Mouse (Mus musculus) G1E (cell line): Measurements from ENCODE around the gene Wdr63. TPM values are rescaled to one million over a fixed set of nuclear protein-coding genes. Genes with fewer than 3 reads are reported as not detected.

Experiments used
- ATAC-seq: 2 replicates; pipeline ENCODE4 v1.8.0; 2016; ENCODE audit warnings: mild to moderate bottlenecking; ENCODE audit not compliant: insufficient number of reproducible peaks, poor library complexity, low FRiP score, severe bottlenecking; ENCODE audit errors: extremely low read depth
- DNase-seq: peaks from one replicate; pipeline ENCODE4 v3.0.0; 2012; ENCODE audit warnings: low spot score
- H3K27me3 ChIP-seq: 2 replicates; pipeline ENCODE4 v1.6.1; 2012; ENCODE audit warnings: mild to moderate bottlenecking, low read length, inconsistent platforms; ENCODE audit not compliant: insufficient read depth
- H3K36me3 ChIP-seq: replicated peaks from 2 replicates; pipeline ENCODE3; 2012; ENCODE audit warnings: mild to moderate bottlenecking, inconsistent platforms
- H3K4me1 ChIP-seq: 2 replicates; pipeline ENCODE4 v1.6.1; 2012; ENCODE audit warnings: low read depth, low read length, inconsistent platforms, mixed read lengths; ENCODE audit not compliant: insufficient read depth
- H3K4me3 ChIP-seq: 2 replicates; pipeline ENCODE4 v1.5.1; 2012; ENCODE audit warnings: low read depth, mild to moderate bottlenecking, inconsistent platforms, low read length, moderate library complexity, mixed read lengths
- H3K9me3 ChIP-seq: replicated peaks from 2 replicates; pipeline ENCODE4 v1.6.1; 2012; ENCODE audit warnings: inconsistent platforms
- CTCF ChIP-seq: IDR thresholded peaks from 2 replicates; pipeline ENCODE4 v1.5.1; 2012; ENCODE audit warnings: low read depth, low read length, inconsistent platforms, mixed read lengths
- GATA1 ChIP-seq: IDR thresholded peaks from 2 replicates; pipeline ENCODE4 v1.6.1; 2012; ENCODE audit warnings: borderline replicate concordance, low read length, inconsistent platforms, mixed read lengths
- GATA2 ChIP-seq: IDR thresholded peaks from 2 replicates; pipeline ENCODE4 v1.6.1; 2012; ENCODE audit warnings: low read depth, low read length, inconsistent platforms, borderline replicate concordance
- POLR2AphosphoS5 ChIP-seq: IDR thresholded peaks from 2 replicates; pipeline ENCODE4 v1.6.1; 2012; ENCODE audit warnings: low read depth, low read length, inconsistent platforms; ENCODE audit not compliant: insufficient replicate concordance
- TAL1 ChIP-seq: conservative IDR thresholded peaks from 2 replicates; pipeline ENCODE4 v1.6.1; 2012; ENCODE audit warnings: low read depth, low read length, inconsistent platforms, mixed read lengths
- polyA plus RNA-seq: library from polyadenylated mRNA; stranded (reverse); fragments of >175 nt; gene quantifications from 2 replicates; pipeline ENCODE4 v1.2.3, GENCODE M21; 2012
- total RNA-seq, 2 experiments: library from RNA; stranded (forward) in 1 of 2; stranded (reverse) in 1 of 2; fragments of 200-1000 nt in 1 of 2; fragments of >200 nt in 1 of 2; fragmentation: Nextera tagmentation in 1 of 2; gene quantifications; 2 replicates each; pipeline ENCODE4 v1.2.3; 2014 to 2017

Wdr63 gene
- total and polyA plus RNA-seq, 3 experiments = not detected

DNA sequence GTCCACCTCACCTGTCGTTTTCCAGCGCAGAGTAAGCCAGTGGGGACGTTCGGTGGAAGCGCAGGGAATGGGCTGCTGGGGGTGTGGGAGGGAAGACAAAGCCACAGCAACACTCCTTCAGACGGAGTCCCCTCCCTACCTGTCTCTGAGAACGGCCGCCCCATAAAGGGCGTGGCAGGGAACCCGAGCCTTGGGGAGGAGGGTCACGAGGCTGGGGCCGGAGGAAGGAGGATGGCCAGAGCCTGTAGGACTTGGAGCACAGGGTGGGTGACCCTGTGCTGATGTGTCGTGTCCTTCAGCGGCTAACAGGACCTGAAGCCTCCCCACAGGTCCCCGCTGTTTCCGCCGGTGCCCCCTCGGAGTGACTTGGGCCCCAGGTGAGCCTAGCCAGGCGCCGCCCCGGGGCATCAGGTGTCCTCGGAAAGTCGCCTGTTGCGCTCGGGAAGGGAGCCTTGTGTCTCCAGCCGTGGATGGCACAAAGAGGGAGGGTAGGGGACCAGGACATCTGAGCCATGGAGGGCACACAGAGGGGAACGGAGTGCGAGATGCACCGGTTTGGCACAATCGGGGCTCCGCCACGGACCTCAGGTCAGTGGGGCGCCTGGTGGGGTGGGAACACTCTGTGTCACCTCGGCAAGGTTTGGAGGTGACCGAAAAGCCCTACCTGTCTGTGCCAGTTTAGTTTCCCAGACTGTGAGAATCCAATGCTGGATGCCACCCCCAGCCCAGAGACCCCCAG is 9.5 kb upstream of the Wdr63 start, which contains the start of gene Mcoln3:
TSS of gene Mcoln3 (plus strand) at position 193 of the 739 bp plus-strand sequence.
- H3K4me3 ChIP-seq = no peak within 1 kb of the TSS

DNA sequence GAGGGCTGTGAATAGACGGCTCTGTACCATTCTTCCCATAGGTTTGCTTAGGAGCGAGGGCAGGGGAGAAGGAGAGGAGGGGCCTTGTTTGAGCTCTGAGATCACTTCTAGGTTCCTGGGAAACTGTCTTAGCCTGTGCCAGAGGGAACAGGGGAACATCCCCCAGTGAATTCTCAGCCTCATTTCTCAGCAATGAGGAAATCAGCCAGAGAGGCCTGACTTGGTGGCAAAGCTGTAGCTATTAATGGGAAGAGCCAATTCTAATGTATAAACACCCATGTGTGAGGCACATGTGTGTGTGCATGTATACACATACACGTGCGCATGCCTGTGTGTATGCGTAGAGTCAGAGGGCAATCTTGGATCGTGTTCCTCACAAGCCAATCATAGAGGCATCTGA is 3.0 kb upstream of the Wdr63 start:
- Histone ChIP-seq H3K27me3 (peaks cover 6% of the 10 kb centered on the region; the same call in 1 of the 2 replicates), H3K4me1 (no peaks in the 10 kb centered on the region), H3K9me3 (no peaks in the 10 kb centered on the region), H3K36me3 (no peaks in the 10 kb centered on the region), H3K4me3 (no peak overlapping the region)
- ATAC-seq (no peak), DNase-seq (no peak)
- TF ChIP-seq POLR2AphosphoS5 (no peak), GATA1 (no peak), TAL1 (no peak), CTCF (no peak), GATA2 (no peak)

More for the DNA sequence above, 9.5 kb upstream of the Wdr63 start, which contains the start of gene Mcoln3:
- Histone ChIP-seq H3K4me1 (no peaks in the 10 kb centered on the region), H3K36me3 (no peaks in the 10 kb centered on the region), H3K27me3 (peaks cover 6% of the 10 kb centered on the region; the same call in 1 of the 2 replicates), H3K9me3 (no peaks in the 10 kb centered on the region)
- DNase-seq (no peak), ATAC-seq (no peak)
- no peak for TF ChIP-seq GATA2
- TF ChIP-seq TAL1 = no peak
- no peak for TF ChIP-seq CTCF
- no peak for TF ChIP-seq POLR2AphosphoS5
- no peak for TF ChIP-seq GATA1

DNA sequence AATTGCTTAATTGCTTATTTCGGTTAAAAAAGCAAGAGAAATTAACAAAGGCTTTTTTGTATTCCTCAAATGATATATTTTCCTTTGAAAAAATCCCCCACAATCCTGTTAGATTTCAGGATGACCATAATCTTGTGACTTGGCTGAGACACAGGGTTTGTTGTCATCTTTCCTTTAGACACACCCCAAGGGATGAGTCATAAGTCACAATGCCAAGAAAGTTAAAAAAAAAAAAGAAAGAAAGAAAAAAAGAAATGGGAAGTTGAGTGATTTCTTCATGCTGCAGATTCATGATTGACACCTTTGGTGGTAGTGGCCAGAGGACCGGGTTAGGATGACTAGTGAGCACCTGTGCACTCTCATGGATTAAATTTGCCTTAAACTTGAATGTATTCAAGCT is 2.4 kb upstream of the Wdr63 start:
- Histone ChIP-seq H3K36me3 (no peaks in the 10 kb centered on the region), H3K4me3 (no peak overlapping the region), H3K27me3 (peaks cover 6% of the 10 kb centered on the region; the same call in 1 of the 2 replicates), H3K9me3 (no peaks in the 10 kb centered on the region), H3K4me1 (no peaks in the 10 kb centered on the region)
- no peak for TF ChIP-seq TAL1
- TF ChIP-seq GATA2 = no peak
- no peak for TF ChIP-seq GATA1
- no peak for TF ChIP-seq CTCF
- no peak for TF ChIP-seq POLR2AphosphoS5
- DNase-seq (no peak), ATAC-seq (peak; percentile 22)

DNA sequence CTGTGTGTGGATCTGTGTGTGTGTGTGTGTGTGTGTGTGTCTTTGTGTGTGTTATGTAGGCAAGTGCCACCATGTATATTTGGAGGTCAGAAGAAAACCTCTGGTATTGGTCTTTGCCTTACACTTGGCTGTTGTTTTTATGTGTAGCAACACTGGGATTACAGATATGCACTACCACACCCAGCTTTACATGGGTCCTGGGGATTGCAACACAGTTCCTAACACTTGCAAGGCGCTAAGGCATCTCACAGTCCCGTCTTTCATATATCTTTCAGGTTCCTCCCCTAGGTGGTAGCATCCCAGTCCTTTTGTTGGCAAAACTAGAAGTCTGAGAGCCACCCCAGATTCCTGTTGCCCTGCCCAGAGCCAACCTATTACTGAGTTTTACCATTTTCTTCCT is 1.0 kb upstream of the Wdr63 start:
- TF ChIP-seq POLR2AphosphoS5 (no peak), CTCF (no peak), TAL1 (no peak), GATA2 (no peak), GATA1 (no peak)
- Histone ChIP-seq H3K9me3 (no peaks in the 10 kb centered on the region), H3K27me3 (peaks cover 6% of the 10 kb centered on the region; the same call in 1 of the 2 replicates), H3K36me3 (no peaks in the 10 kb centered on the region), H3K4me1 (no peaks in the 10 kb centered on the region), H3K4me3 (no peak overlapping the region)
- no peak for DNase-seq
- ATAC-seq = no peak

DNA sequence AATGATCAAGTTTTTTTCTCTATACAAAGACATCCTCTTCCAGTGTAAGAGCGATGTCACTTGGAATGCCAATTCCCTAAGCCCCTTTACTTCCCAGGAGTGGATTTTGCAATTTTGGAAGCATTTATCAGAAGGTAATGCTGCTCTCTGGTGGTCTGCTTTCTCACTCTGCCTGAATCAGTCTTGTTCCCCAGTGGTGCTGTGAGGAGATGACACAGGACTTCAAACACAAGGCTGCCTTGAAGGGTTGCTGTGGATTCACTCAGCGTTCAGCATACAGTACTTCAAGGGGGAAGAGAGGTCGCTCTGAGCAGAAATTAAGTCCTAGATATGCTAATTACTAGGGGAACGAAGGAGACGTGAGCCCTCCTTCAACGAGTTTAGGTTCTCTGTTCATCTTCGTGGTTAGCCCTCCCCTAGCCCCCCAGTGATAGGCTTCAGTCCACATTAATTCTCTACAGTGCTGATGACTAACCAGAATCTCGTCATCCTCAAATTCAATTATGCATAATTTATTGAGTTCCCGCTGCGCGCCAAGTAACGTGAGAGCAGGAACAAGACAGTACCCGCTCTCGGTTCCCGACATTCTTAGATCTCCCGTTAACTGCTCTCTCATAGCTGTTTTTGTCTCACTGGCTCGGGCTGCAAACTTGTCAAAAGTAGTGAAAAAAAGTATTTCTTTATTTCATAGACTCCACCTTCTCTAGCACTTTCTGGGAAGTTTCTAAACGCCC is 647 bp downstream of the Wdr63 start:
- H3K9me3 ChIP-seq = no peaks in the 10 kb centered on the region
- no peaks in the 10 kb centered on the region for H3K4me1 ChIP-seq
- no peaks in the 10 kb centered on the region for H3K36me3 ChIP-seq
- H3K4me3 ChIP-seq = no peak overlapping the region
- ATAC-seq (no peak), DNase-seq (no peak)
- H3K27me3 ChIP-seq = no peaks in the 10 kb centered on the region
- no peak for TF ChIP-seq GATA1
- TF ChIP-seq TAL1 = no peak
- no peak for TF ChIP-seq POLR2AphosphoS5
- no peak for TF ChIP-seq CTCF
- no peak for TF ChIP-seq GATA2

DNA sequence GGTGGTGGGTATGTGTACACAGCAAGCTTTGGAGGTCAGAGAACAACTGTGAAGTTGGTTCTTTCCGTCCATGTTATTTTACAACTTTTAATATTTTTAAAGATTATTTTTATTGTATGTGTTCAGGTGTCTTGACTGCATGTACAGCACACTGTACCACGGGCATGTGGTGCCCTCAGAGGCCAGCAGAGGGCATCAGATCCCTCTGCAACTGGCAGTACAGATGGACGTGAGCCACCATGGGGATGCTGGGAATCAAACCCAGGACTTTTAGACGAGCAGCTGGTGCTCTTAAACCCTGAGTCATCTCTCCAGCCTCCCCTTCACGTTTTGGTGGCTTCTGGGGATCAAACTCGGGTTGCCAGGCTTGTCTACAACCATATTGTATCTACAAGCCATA is 5.9 kb downstream of the Wdr63 start:
- ATAC-seq (no peak; the same call in 1 of the 2 replicates), DNase-seq (no peak)

More for the DNA sequence above, 5.9 kb downstream of the Wdr63 start:
- Histone ChIP-seq H3K36me3 (no peaks in the 10 kb centered on the region), H3K4me1 (no peaks in the 10 kb centered on the region), H3K9me3 (peaks cover 8% of the 10 kb centered on the region), H3K4me3 (no peak overlapping the region), H3K27me3 (no peaks in the 10 kb centered on the region)
- TF ChIP-seq POLR2AphosphoS5 = no peak
- no peak for TF ChIP-seq TAL1
- no peak for TF ChIP-seq GATA1
- TF ChIP-seq GATA2 = no peak
